Mouse (Mus musculus): Measurements from ENCODE around the gene Ugt1a9.

Ugt1a9 gene

GRCm38 (mm10) chr1:88262255-88262654, 191.7 kb downstream of the Ugt1a9 start:
- peak; percentile 60 for DNase-seq

GRCm38 (mm10) chr1:88262961-88263360, 192.4 kb downstream of the Ugt1a9 start:
- no peak for DNase-seq

- DNase-seq = no peak
These were observed 193.2 kb downstream of the Ugt1a9 start for GRCm38 (mm10) chr1:88263778-88264177.

GRCm38 (mm10) chr1:88264237-88264868, 193.8 kb downstream of the Ugt1a9 start:
- no peak for DNase-seq

GRCm38 (mm10) chr1:88264869-88265240, 194.3 kb downstream of the Ugt1a9 start:
- no peak for DNase-seq

GRCm38 (mm10) chr1:88266123-88266522, 195.5 kb downstream of the Ugt1a9 start:
- DNase-seq = no peak

- no peak for DNase-seq
These were observed 196.9 kb downstream of the Ugt1a9 start for GRCm38 (mm10) chr1:88267489-88267888.

- no peak for DNase-seq
These were observed 197.5 kb downstream of the Ugt1a9 start for GRCm38 (mm10) chr1:88268070-88268469.
